Mouse (Mus musculus) spleen, adult 2 months (tissue): Measurements from ENCODE around the gene Gga1.

Experiments used
- CTCF ChIP-seq: fragments of 200-500 bp; IDR thresholded peaks from 2 replicates; pipeline ENCODE4 v1.5.1; 2011; ENCODE audit warnings: mild to moderate bottlenecking, inconsistent platforms; ENCODE audit not compliant: insufficient read depth, insufficient read length, insufficient replicate concordance; ENCODE audit errors: extremely low read depth
- POLR2A ChIP-seq: fragments of 200-500 bp; IDR thresholded peaks from 2 replicates; pipeline ENCODE4 v1.6.1; 2011; ENCODE audit warnings: low read depth, low read length, inconsistent platforms

GRCm38 (mm10) chr15:78908399-78908798, 31.4 kb downstream of the Gga1 start:
- TF ChIP-seq CTCF = no peak
- TF ChIP-seq POLR2A = no peak
